Mouse (Mus musculus): ENCODE data around the gene Ngf.

Ngf gene

GRCm38 (mm10) chr3:102507666-102508260, 38.0 kb downstream of the Ngf start:
- no peak for DNase-seq (ENCODE audit: low spot score in 2 of 2)

GRCm38 (mm10) chr3:102508455-102508854, 38.7 kb downstream of the Ngf start:
- no peak for DNase-seq (ENCODE audit: low spot score in 2 of 2)

- no peak for DNase-seq (ENCODE audit: low spot score in 2 of 2)
These were observed 39.9 kb downstream of the Ngf start for GRCm38 (mm10) chr3:102509601-102510000.

GRCm38 (mm10) chr3:102516937-102517336, 47.2 kb downstream of the Ngf start:
- no peak for DNase-seq (ENCODE audit: low spot score in 2 of 2)

GRCm38 (mm10) chr3:102521061-102521460, 51.3 kb downstream of the Ngf start:
- DNase-seq (ENCODE audit: low spot score in 2 of 2), result no peak

- no peak for DNase-seq (ENCODE audit: low spot score in 2 of 2)
These were observed 54.0 kb downstream of the Ngf start for GRCm38 (mm10) chr3:102523711-102524110.

GRCm38 (mm10) chr3:102524951-102525350, 55.2 kb downstream of the Ngf start:
- DNase-seq (ENCODE audit: low spot score in 2 of 2), result no peak

- DNase-seq (ENCODE audit: low spot score in 2 of 2), result no peak
These were observed 56.1 kb downstream of the Ngf start for GRCm38 (mm10) chr3:102525856-102526255.

- no peak for DNase-seq (ENCODE audit: low spot score in 2 of 2)
These were observed 56.8 kb downstream of the Ngf start for GRCm38 (mm10) chr3:102526481-102526880.

- DNase-seq (ENCODE audit: low spot score in 2 of 2), result no peak
These were observed 65.0 kb downstream of the Ngf start for GRCm38 (mm10) chr3:102534744-102535143.

GRCm38 (mm10) chr3:102543646-102544045, 73.9 kb downstream of the Ngf start:
- no peak for DNase-seq (ENCODE audit: low spot score in 2 of 2)

- no peak for DNase-seq (ENCODE audit: low spot score in 2 of 2)
These were observed 77.8 kb downstream of the Ngf start for GRCm38 (mm10) chr3:102547536-102547935.

- no peak for DNase-seq (ENCODE audit: low spot score in 2 of 2)
These were observed 84.4 kb downstream of the Ngf start for GRCm38 (mm10) chr3:102553935-102554670.

- DNase-seq (ENCODE audit: low spot score in 2 of 2), result no peak
These were observed 86.4 kb downstream of the Ngf start for GRCm38 (mm10) chr3:102556108-102556507.

- no peak for DNase-seq (ENCODE audit: low spot score in 2 of 2)
These were observed 86.9 kb downstream of the Ngf start for GRCm38 (mm10) chr3:102556645-102557044.

Data from right cerebral cortex, postnatal 10 days (tissue).